20 mouse cellular contexts compared by ENCODE assay signal in genomic region chr11:116549273-116550038, GRCm38 (mm10). TPM values are rescaled to one million over a fixed set of nuclear protein-coding genes. Genes with fewer than 3 reads are reported as not detected.
DNase-seq lines count a peak whose midpoint lies in the region; ATAC-seq and TF ChIP-seq lines count a peak whose summit lies in the region.
"Had no signal": no experiment of that assay in that cellular context is flagged by ENCODE, and none has a peak within 500 bp of the region (broad histone marks: within the 10 kb centered on the region; RNA-seq: fewer than 3 reads in every experiment).

No protein-coding gene starts in this region.

- H3K9me3 ChIP-seq in lung, postnatal 0 days (ENCODE audit: low read length): no peaks in the 10 kb centered on the region
- H3K9me3 ChIP-seq: embryonic facial prominence, embryonic 13.5 days; forebrain, embryonic 15.5 days; hindbrain, embryonic 15.5 days; neural tube, embryonic 13.5 days had no signal

- no peak overlapping the region for H3K4me3 ChIP-seq in lung, postnatal 0 days (ENCODE audit: low read depth, low read length)
- no peak overlapping the region for H3K4me3 ChIP-seq in lung, adult 2 months (replicated peaks; ENCODE audit: extremely low read depth, low read depth, low read length)
- H3K4me3 ChIP-seq in cerebellum, adult 2 months (replicated peaks; ENCODE audit: insufficient read depth, low read depth, low read length): no peak overlapping the region
- H3K4me3 ChIP-seq: embryonic facial prominence, embryonic 13.5 days; forebrain, embryonic 15.5 days; hindbrain, embryonic 15.5 days; neural tube, embryonic 13.5 days had no signal

- DNase-seq in lung, postnatal 0 days (ENCODE audit: low spot score): no peak
- DNase-seq in lung, adult 2 months: no peak
- peak; percentile 81 for DNase-seq in liver
- DNase-seq in spleen, postnatal 4 days (ENCODE audit: low spot score in 2 of 2): peak; percentile 67 to 78
- DNase-seq in ovary, postnatal 36 days (ENCODE audit: low spot score): no peak
- no peak for DNase-seq in cerebellum, adult 2 months
- DNase-seq: cerebellum, postnatal 14 days; gastrocnemius, postnatal 10 days; kidney, adult 18-20 months; lung, postnatal 10 days; right cerebral cortex, adult 18-20 months had no signal

- H3K4me2 ChIP-seq in lung, postnatal 0 days (replicated peaks; ENCODE audit: low read depth, low read length): no peak overlapping the region
- H3K4me2 ChIP-seq: embryonic facial prominence, embryonic 13.5 days; forebrain, embryonic 15.5 days; hindbrain, embryonic 15.5 days; neural tube, embryonic 13.5 days had no signal

- peaks cover 26% of the 10 kb centered on the region for H3K4me1 ChIP-seq in lung, postnatal 0 days (ENCODE audit: insufficient read depth, low read depth, low read length)
- H3K4me1 ChIP-seq in lung, adult 2 months (ENCODE audit: control insufficient read depth, insufficient read depth, low read length): peaks cover 10% of the 10 kb centered on the region
- H3K4me1 ChIP-seq in cerebellum, adult 2 months (ENCODE audit: control insufficient read depth, insufficient read depth, low read length): peaks cover 60% of the 10 kb centered on the region

- H3K36me3 ChIP-seq in lung, postnatal 0 days (ENCODE audit: insufficient read depth, low read length): peaks cover 19% of the 10 kb centered on the region

- no peak for TF ChIP-seq POLR2A in lung, adult 2 months (IDR thresholded peaks at IDR 0.05; ENCODE audit: borderline replicate concordance, extremely low read depth, low read depth, low read length)
- TF ChIP-seq POLR2A in cerebellum, adult 2 months (IDR thresholded peaks at IDR 0.05; ENCODE audit: borderline replicate concordance, insufficient read depth, low read length): no peak

- H3K9ac ChIP-seq in lung, postnatal 0 days (replicated peaks; ENCODE audit: low read depth): no peak overlapping the region
- H3K9ac ChIP-seq: forebrain, embryonic 15.5 days; hindbrain, embryonic 15.5 days; neural tube, embryonic 13.5 days had no signal

- H3K27ac ChIP-seq in lung, postnatal 0 days (ENCODE audit: low read length): no peak overlapping the region
- H3K27ac ChIP-seq in cerebellum, adult 2 months (ENCODE audit: insufficient read depth, low read length): no peak overlapping the region
- H3K27ac ChIP-seq: embryonic facial prominence, embryonic 13.5 days; forebrain, embryonic 15.5 days; hindbrain, embryonic 15.5 days; neural tube, embryonic 13.5 days had no signal

- 75% methylated on average over 11 of the region's 11 CpGs for WGBS in lung, postnatal 0 days
- 70% methylated on average over 11 of the region's 11 CpGs for WGBS in lung, adult 2 months
- 69% methylated on average over 11 of the region's 11 CpGs for WGBS in cerebellum, adult 2 months

- ATAC-seq in lung, postnatal 0 days: peak; percentile 56
- peak; percentile 72 for ATAC-seq in erythroblast, adult 5-6 weeks (replicated peaks; ENCODE audit: low FRiP score, poor library complexity, severe bottlenecking)
- ATAC-seq: forebrain, embryonic 15.5 days; midbrain, embryonic 16.5 days had no signal

- no peak for TF ChIP-seq CTCF in lung, postnatal 0 days (IDR thresholded peaks at IDR 0.05)
- no peak for TF ChIP-seq CTCF in lung, adult 2 months (IDR thresholded peaks at IDR 0.05; ENCODE audit: insufficient read depth, low read length)
- no peak for TF ChIP-seq CTCF in cerebellum, adult 2 months (IDR thresholded peaks at IDR 0.05; ENCODE audit: borderline replicate concordance, insufficient read depth, low read depth, low read length)

- no peak for TF ChIP-seq EP300 in lung, postnatal 0 days (IDR thresholded peaks at IDR 0.05)

- H3K27me3 ChIP-seq in lung, postnatal 0 days (replicated peaks; ENCODE audit: insufficient read depth, low read length): no peaks in the 10 kb centered on the region
- H3K27me3 ChIP-seq in cerebellum, adult 2 months (ENCODE audit: control insufficient read depth, insufficient read depth, low read length): no peaks in the 10 kb centered on the region
- H3K27me3 ChIP-seq: CH12.LX; embryonic facial prominence, embryonic 13.5 days; forebrain, embryonic 15.5 days; hindbrain, embryonic 15.5 days; neural tube, embryonic 13.5 days had no signal

RNA-seq across cellular contexts. Expression of gene Sphk1, which starts 18.7 kb away (rescaled TPM):
- polyA plus RNA-seq in lung, postnatal 0 days (2015; fragmentation: Nextera tagmentation; extraction: Ambion mirVana): 38.6 and 56.3 TPM in 2 replicates
- polyA plus RNA-seq in lung, adult 2 months (2012; rRNA removed): 41.8 and 45.8 TPM in 2 replicates
- 14.2 and 15.9 TPM in 2 replicates for total RNA-seq in erythroblast, adult 5-6 weeks (2015; ENCODE audit: low replicate concordance)
- total RNA-seq in erythroblast, adult 5-6 weeks (2017; ENCODE audit: low replicate concordance): 45.3 and 46.3 TPM in 2 replicates
- 9.0 and 9.7 TPM in 2 replicates for polyA plus RNA-seq in cerebellum, adult 2 months (2012; rRNA removed)

RNA-seq across cellular contexts. Expression of gene Ube2o, which starts 31.8 kb away (rescaled TPM):
- polyA plus RNA-seq in lung, postnatal 0 days (2015; fragmentation: Nextera tagmentation; extraction: Ambion mirVana): 9.1 and 9.8 TPM in 2 replicates
- polyA plus RNA-seq in lung, adult 2 months (2012; rRNA removed): 18.3 and 18.8 TPM in 2 replicates
- 473 and 508 TPM in 2 replicates for total RNA-seq in erythroblast, adult 5-6 weeks (2015; ENCODE audit: low replicate concordance)
- total RNA-seq in erythroblast, adult 5-6 weeks (2017; ENCODE audit: low replicate concordance): 800 and 935 TPM in 2 replicates
- 81.9 and 88.2 TPM in 2 replicates for polyA plus RNA-seq in cerebellum, adult 2 months (2012; rRNA removed)

RNA-seq across cellular contexts. Expression of gene Aanat, which starts 36.8 kb away (rescaled TPM):
- 0.26 TPM in 1 of 2 replicates, not detected in the other for polyA plus RNA-seq in lung, postnatal 0 days (2015; fragmentation: Nextera tagmentation; extraction: Ambion mirVana)
- polyA plus RNA-seq in lung, adult 2 months (2012; rRNA removed): 0.15 TPM in 1 of 2 replicates, not detected in the other
- not detected in 2 replicates for total RNA-seq in erythroblast, adult 5-6 weeks (2015; ENCODE audit: low replicate concordance)
- not detected in 2 replicates for total RNA-seq in erythroblast, adult 5-6 weeks (2017; ENCODE audit: low replicate concordance)
- polyA plus RNA-seq in cerebellum, adult 2 months (2012; rRNA removed): 1.2 and 1.3 TPM in 2 replicates
- total RNA-seq: adrenal gland, adult 18-20 months; CH12.LX; gastrocnemius, postnatal 10 days had no signal
- polyA plus RNA-seq: embryonic facial prominence, embryonic 13.5 days; hindbrain, embryonic 15.5 days; stomach, embryonic 14.5 days had no signal

RNA-seq across cellular contexts. Expression of gene Prpsap1, which starts 55.5 kb away (rescaled TPM):
- polyA plus RNA-seq in lung, postnatal 0 days (2015; fragmentation: Nextera tagmentation; extraction: Ambion mirVana): 89.5 and 97.7 TPM in 2 replicates
- 82.4 and 92.0 TPM in 2 replicates for polyA plus RNA-seq in lung, adult 2 months (2012; rRNA removed)
- 9.8 and 11.1 TPM in 2 replicates for total RNA-seq in erythroblast, adult 5-6 weeks (2015; ENCODE audit: low replicate concordance)
- total RNA-seq in erythroblast, adult 5-6 weeks (2017; ENCODE audit: low replicate concordance): 9.2 and 14.1 TPM in 2 replicates
- polyA plus RNA-seq in cerebellum, adult 2 months (2012; rRNA removed): 114 and 129 TPM in 2 replicates

Comparison
In these comparisons a context has a peak if more than half of its experiments do, and no peak if none do; other contexts are left out.
1. DNase-seq: peak in liver (single experiment) and spleen, postnatal 4 days (2 of 2); none in lung, postnatal 0 days (single experiment), lung, adult 2 months (single experiment), ovary, postnatal 36 days (single experiment) and cerebellum, adult 2 months (0 of 2).